Mouse (Mus musculus) liver, embryonic 16.5 days (tissue): Measurements from ENCODE around the gene Tmem179b. TPM values are rescaled to one million over a fixed set of nuclear protein-coding genes. Genes with fewer than 3 reads are reported as not detected.

Experiments used
- ATAC-seq: fragments of 200-750 bp; cut with Nextera tagmentation; 2 replicates; pipeline ENCODE4 v1.8.0; 2017; ENCODE audit warnings: low read depth, mild to moderate bottlenecking, moderate number of reproducible peaks, moderate library complexity
- H3K27ac ChIP-seq: fragments of 300-500 bp; sonication (generic); 2 replicates; pipeline ENCODE4 v1.5.1; 2014; ENCODE audit warnings: mild to moderate bottlenecking, low read length
- H3K27me3 ChIP-seq: fragments of 300-500 bp; sonication (generic); 2 replicates; pipeline ENCODE4 v1.6.1; 2014; ENCODE audit warnings: low read depth, low read length, mixed read lengths; ENCODE audit not compliant: control insufficient read depth, insufficient read depth
- H3K36me3 ChIP-seq: fragments of 300-500 bp; sonication (generic); 2 replicates; pipeline ENCODE4 v1.6.1; 2014; ENCODE audit warnings: mild to moderate bottlenecking; ENCODE audit not compliant: control insufficient read depth, insufficient read depth
- H3K4me1 ChIP-seq: fragments of 300-500 bp; sonication (generic); 2 replicates; pipeline ENCODE4 v1.6.1; 2014; ENCODE audit warnings: low read depth, low read length, mixed read lengths; ENCODE audit not compliant: control insufficient read depth
- H3K4me2 ChIP-seq: fragments of 300-500 bp; sonication (generic); 2 replicates; pipeline ENCODE4 v1.6.1; 2014; ENCODE audit warnings: low read depth, low read length, mixed read lengths
- H3K4me3 ChIP-seq: fragments of 300-500 bp; sonication (generic); 2 replicates; pipeline ENCODE4 v1.5.1; 2014; ENCODE audit warnings: low read depth, mild to moderate bottlenecking, low read length
- H3K9ac ChIP-seq: fragments of 300-500 bp; sonication (generic); 2 replicates; pipeline ENCODE4 v1.6.1; 2014; ENCODE audit warnings: low read depth, low read length
- H3K9me3 ChIP-seq: fragments of 300-500 bp; sonication (generic); replicated peaks from 2 replicates; pipeline ENCODE4 v1.6.1; 2016; ENCODE audit warnings: low read length; ENCODE audit not compliant: control insufficient read depth
- WGBS: fragments of 180-500 bp; shearing (Covaris S2); extraction: QIAGEN DNeasy Blood & Tissue Kit; methylation state at CpG from one replicate; pipeline ENCODE4 v1.1.7; 2014; ENCODE audit not compliant: insufficient replicate concordance; 5-methylcytosine and 5-hydroxymethylcytosine counted together
- polyA plus RNA-seq: library from polyadenylated mRNA; unstranded; fragments of >200 nt; fragmentation: Nextera tagmentation; extraction: Ambion mirVana; gene quantifications from 2 replicates; pipeline ENCODE4 v1.2.1, GENCODE M21; 2015

Tmem179b gene
- polyA plus RNA-seq, 1 experiment from 2014 or later, result 90.9 TPM

- Histone ChIP-seq H3K9ac (no peak overlapping the region), H3K4me3 (no peak overlapping the region), H3K27me3 (no peaks in the 10 kb centered on the region), H3K4me1 (peaks cover 14% of the 10 kb centered on the region), H3K4me2 (no peak overlapping the region), H3K9me3 (no peaks in the 10 kb centered on the region), H3K36me3 (peaks cover 44% of the 10 kb centered on the region), H3K27ac (no peak overlapping the region)
- ATAC-seq, result no peak
- 81% methylated on average over 11 of the region's 11 CpGs for WGBS
These were observed 41.5 kb upstream of the Tmem179b start for GRCm38 (mm10) chr19:8815812-8816211.

DNA sequence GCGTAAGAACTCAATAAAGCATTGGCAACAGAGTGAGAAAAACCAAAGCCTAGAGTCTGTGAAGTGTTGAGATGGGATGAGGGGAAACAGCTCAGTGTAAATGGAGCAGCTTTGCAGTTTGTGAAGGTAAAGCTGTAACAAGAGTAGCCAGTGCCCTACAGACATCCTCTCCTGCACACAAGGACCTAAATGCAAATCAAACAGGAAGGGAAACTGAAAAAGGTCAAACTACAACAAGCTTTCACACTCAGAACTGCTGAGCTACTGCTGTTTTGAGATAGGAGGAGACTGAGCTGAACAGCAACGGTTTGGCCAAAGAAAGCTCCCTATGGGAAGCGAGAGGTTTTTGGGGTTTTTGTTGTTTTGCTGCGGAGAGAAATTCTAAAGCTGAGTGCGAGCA lies 32.5 kb upstream of the Tmem179b start:
- WGBS, result 81% methylated on average over 5 of the region's 5 CpGs
- Histone ChIP-seq H3K4me3 (no peak overlapping the region), H3K27me3 (no peaks in the 10 kb centered on the region), H3K9ac (no peak overlapping the region), H3K4me1 (peaks cover 9% of the 10 kb centered on the region), H3K9me3 (no peaks in the 10 kb centered on the region), H3K27ac (peak overlapping the region; percentile 32; the same call in 1 of the 2 replicates), H3K36me3 (peaks cover 24% of the 10 kb centered on the region), H3K4me2 (no peak overlapping the region)
- no peak for ATAC-seq

- no peak overlapping the region for H3K4me2 ChIP-seq
- no peak overlapping the region for H3K4me3 ChIP-seq
- no peak overlapping the region for H3K27ac ChIP-seq
- WGBS, result 68% methylated on average over 11 of the region's 11 CpGs
- H3K4me1 ChIP-seq, result peaks cover 12% of the 10 kb centered on the region
- H3K9me3 ChIP-seq, result no peaks in the 10 kb centered on the region
- H3K27me3 ChIP-seq, result no peaks in the 10 kb centered on the region
- peaks cover 10% of the 10 kb centered on the region for H3K36me3 ChIP-seq
- H3K9ac ChIP-seq, result no peak overlapping the region
- no peak for ATAC-seq
These were observed 29.8 kb upstream of the Tmem179b start for GRCm38 (mm10) chr19:8803879-8804660.

GRCm38 (mm10) chr19:8803204-8803780 lies 29.0 kb upstream of the Tmem179b start:
- WGBS, result 74% methylated on average over 9 of the region's 9 CpGs
- Histone ChIP-seq H3K36me3 (peaks cover 10% of the 10 kb centered on the region), H3K4me3 (no peak overlapping the region), H3K27me3 (no peaks in the 10 kb centered on the region), H3K9me3 (no peaks in the 10 kb centered on the region), H3K4me2 (peak overlapping the region; percentile 87; the same call in 1 of the 2 replicates), H3K4me1 (peaks cover 12% of the 10 kb centered on the region), H3K9ac (no peak overlapping the region), H3K27ac (peak overlapping the region; percentile 78)
- ATAC-seq, result no peak

DNA sequence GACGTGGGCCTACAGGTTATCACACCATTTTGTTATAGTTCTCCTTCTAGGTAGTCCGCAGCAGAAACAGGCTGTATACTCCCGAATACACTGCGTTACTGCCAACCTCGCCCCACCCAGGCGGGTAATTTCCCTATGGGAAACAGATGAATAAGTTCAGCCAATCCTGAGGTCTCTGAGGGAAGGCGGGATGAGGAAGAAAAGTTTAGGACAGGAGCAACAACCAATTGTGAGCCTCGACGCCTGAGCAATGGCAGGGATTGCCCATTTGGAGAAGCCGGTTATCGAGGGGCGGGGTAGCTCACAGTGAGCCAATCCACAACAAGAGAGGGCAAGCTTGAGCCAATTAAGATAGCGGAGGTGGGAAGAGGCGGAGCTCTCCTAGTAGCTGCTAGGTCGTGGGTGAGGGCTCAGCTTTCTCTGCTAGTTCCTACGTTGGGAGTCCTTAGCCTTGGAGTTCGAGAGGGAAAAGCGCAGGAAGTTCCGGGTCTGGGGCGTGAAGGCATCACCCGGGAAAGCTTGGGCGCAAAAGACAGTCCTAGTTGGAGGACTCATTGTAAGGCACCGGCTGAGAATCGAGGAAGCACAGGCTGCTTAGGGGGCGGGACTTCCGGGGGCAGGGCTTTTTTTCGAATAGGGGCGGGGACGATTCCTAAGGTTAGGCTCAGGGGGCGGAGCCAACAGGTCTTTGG lies 28.0 kb upstream of the Tmem179b start, which contains the start of gene Zbtb3:
Gene Zbtb3, plus strand, starts transcription at position 426 of the 692 bp plus-strand sequence.
- peak within 1 kb of the TSS; percentile 75 for H3K4me3 ChIP-seq
- ATAC-seq, result peak; percentile 96
- H3K9ac ChIP-seq, result peak within 1 kb of the TSS; percentile 70
- peak within 1 kb of the TSS; percentile 87 for H3K4me2 ChIP-seq
- peak within 1 kb of the TSS; percentile 78 for H3K27ac ChIP-seq
- no peaks in the 10 kb centered on the region for H3K27me3 ChIP-seq
- no peaks in the 10 kb centered on the region for H3K9me3 ChIP-seq
- peaks cover 7% of the 10 kb centered on the region for H3K36me3 ChIP-seq
- H3K4me1 ChIP-seq, result peaks cover 16% of the 10 kb centered on the region
- WGBS, result under 1% methylated on average over 30 of the region's 30 CpGs

- peaks cover 23% of the 10 kb centered on the region for H3K4me1 ChIP-seq
- no peaks in the 10 kb centered on the region for H3K27me3 ChIP-seq
- no peak overlapping the region for H3K27ac ChIP-seq
- peak overlapping the region; percentile 69 for H3K4me2 ChIP-seq
- ATAC-seq, result no peak
- H3K36me3 ChIP-seq, result peaks cover 11% of the 10 kb centered on the region
- no peaks in the 10 kb centered on the region for H3K9me3 ChIP-seq
- peak overlapping the region; percentile 73 for H3K4me3 ChIP-seq
- no peak overlapping the region for H3K9ac ChIP-seq
These were observed 24.7 kb upstream of the Tmem179b start for GRCm38 (mm10) chr19:8798947-8799315.

DNA sequence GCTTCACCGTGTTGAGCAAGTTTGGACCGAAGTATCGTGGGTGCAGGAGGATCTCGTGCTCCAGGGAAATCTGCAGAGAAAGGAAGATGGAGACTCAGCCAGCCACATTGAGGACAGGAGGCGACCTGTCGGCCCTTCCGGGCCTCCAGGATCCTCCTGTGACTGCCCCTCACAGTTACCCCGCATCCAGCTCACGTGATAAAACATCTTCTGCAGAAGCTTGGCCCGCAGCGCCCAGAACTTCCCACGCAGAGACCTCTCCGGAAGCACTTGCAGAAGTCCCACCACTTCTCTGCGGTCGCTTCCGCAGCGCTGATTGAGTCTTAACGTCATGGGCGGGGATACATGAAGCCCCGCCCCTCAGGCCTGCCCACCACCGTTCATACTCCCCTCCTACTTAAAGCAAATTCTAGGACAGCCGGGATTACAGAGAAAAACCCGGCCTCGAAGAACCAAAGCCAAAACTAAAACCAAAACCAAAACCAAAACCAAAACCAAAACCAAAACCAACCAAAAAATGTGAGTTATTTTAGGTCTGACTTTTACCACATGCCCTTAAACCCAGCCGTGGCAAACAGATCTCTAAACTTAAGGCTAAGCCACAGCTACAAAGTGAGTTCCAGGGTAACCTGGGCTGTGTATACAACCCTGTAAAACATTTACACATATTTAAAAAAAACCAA lies 24.1 kb upstream of the Tmem179b start, which contains the start of gene Polr2g:
Gene Polr2g, minus strand, starts transcription at position 314 of the 683 bp plus-strand sequence.
- Histone ChIP-seq H3K36me3 (peaks cover 17% of the 10 kb centered on the region), H3K9ac (peak within 1 kb of the TSS; percentile 67), H3K4me2 (peak within 1 kb of the TSS; percentile 69), H3K4me3 (peak within 1 kb of the TSS; percentile 73), H3K27ac (peak within 1 kb of the TSS; percentile 66), H3K27me3 (no peaks in the 10 kb centered on the region), H3K4me1 (peaks cover 23% of the 10 kb centered on the region), H3K9me3 (no peaks in the 10 kb centered on the region)
- WGBS, result under 1% methylated on average over 25 of the region's 25 CpGs
- peak; percentile 64 for ATAC-seq

GRCm38 (mm10) chr19:8790171-8790570 lies 15.9 kb upstream of the Tmem179b start:
- Histone ChIP-seq H3K4me2 (no peak overlapping the region), H3K36me3 (peaks cover 26% of the 10 kb centered on the region), H3K4me3 (no peak overlapping the region), H3K9ac (no peak overlapping the region), H3K9me3 (no peaks in the 10 kb centered on the region), H3K27ac (no peak overlapping the region), H3K27me3 (no peaks in the 10 kb centered on the region), H3K4me1 (peaks cover 11% of the 10 kb centered on the region)
- whole genome bisulfite sequencing, result 60% methylated on average over 7 of the region's 7 CpGs
- ATAC-seq, result no peak
